Mouse (Mus musculus) left cerebral cortex, adult 18-20 months (tissue): ENCODE data around the gene Lmbrd2. TPM values are rescaled to one million over a fixed set of nuclear protein-coding genes. Genes with fewer than 3 reads are reported as not detected.

Experiments used
- DNase-seq, 2 experiments: peaks; one replicate each; pipeline ENCODE4 v3.0.0; 2021 to 2022; ENCODE audit warnings: low spot score in 2 of 2, mixed read lengths in 1 of 2
- long read RNA-seq, 2 experiments: library from polyadenylated mRNA; stranded (forward); transcript quantifications; one replicate each; pipeline ENCODE4 v2.0.0; 2021
- total RNA-seq, 2 experiments: library from RNA; stranded (reverse); gene quantifications; 2 replicates each; pipeline ENCODE4 v1.2.3; 2021

Gene Lmbrd2
- total RNA-seq: 10 to 100 TPM; 68.9 to 71.6 TPM
- long read RNA-seq, experiment 1, full-length matches to known transcripts: 7 of 13 reads
- long read RNA-seq, experiment 1, partial matches to known transcripts: 0 of 13 reads
- long read RNA-seq, experiment 1, other reads (novel, unspliced or antisense): 6 of 13 reads
- long read RNA-seq, experiment 2, full-length matches to known transcripts: 6 of 10 reads
- long read RNA-seq, experiment 2, partial matches to known transcripts: 0 of 10 reads
- long read RNA-seq, experiment 2, other reads (novel, unspliced or antisense): 4 of 10 reads

DNA sequence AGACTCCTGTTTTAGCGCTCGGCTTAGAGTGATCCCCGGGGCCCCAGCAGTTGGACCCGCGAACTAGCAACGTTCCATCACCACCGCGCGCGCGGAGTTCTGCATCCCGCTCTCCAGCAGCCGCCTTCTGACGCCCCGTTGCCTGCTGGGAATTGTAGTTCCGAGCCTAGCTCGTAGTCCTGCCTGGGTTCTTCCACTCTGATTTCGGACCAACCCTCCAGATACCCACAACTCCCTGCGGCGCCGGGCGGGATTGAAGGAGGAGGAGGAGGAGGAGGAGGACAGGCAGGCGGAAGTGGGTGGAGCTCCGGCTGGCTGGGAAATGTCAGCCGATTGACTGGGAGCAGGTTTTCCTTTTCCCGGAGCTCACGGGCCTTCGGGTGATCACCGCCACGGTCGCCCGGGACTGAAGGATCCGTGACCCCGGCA is at the start of gene Lmbrd2:
Gene Lmbrd2 (plus strand): TSS at position 299 of the 429 bp plus-strand sequence.
- DNase-seq: peak; percentile 98 to 99

GRCm38 (mm10) chr15:9090662-9091061 is 49.7 kb upstream of the Lmbrd2 start:
- no peak for DNase-seq

DNA sequence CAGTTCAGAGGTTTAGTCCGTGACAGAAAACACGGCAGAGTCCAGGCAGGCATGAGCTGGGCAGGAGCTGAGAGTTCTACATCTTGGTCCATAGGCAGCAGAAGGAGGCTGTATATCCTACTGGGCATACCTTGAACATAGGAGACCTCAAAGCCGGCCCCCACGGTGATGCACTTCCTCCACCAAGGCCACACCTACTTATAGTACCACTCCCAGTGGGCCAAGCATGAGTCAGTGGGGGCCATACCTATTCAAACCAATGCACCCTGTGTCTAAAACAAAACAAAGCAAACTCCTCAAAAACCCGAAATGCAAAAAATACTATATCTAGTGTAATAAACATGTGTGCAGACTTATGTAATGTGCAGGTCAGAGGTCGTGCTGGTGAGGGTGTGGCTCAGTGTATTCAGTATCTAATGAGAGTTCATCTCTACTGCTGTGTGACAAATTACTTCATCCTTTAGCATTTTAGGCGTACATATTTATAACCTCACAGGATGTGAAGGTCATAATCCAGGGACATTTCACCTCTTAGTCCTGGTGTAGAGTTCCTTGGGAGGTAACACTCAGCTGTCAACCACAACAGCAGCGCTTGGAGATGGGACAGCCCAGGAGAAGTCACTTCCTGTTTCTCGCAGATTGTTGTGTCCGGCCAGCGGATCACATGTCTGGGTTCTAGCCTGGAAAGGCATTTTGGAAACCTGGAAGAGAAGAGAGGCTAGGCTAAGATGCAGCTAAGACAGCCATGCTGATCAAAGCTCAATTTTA is 46.6 kb upstream of the Lmbrd2 start:
- DNase-seq: no peak

- DNase-seq: peak; percentile 50 to 55
Observed at GRCm38 (mm10) chr15:9094366-9094750, 46.0 kb upstream of the Lmbrd2 start.

DNA sequence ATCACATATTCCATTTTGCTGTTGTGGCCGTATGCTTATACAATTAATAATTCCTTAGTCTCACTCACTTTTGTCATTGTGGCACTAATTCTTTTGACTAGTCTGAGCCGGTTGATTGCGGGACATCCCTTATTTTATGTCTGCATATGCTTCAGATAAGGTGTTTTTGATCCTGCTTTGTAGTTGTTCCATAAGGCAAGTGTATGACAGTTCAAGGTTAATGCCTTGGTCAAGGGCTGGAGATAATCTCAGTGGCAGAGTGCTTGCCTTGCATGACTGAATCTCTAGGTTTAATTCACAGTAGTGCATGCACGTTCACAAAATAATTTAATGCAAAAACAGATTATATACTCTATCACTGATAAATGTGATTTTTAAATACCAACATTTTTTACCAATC is 43.5 kb upstream of the Lmbrd2 start:
- DNase-seq: no peak

DNA sequence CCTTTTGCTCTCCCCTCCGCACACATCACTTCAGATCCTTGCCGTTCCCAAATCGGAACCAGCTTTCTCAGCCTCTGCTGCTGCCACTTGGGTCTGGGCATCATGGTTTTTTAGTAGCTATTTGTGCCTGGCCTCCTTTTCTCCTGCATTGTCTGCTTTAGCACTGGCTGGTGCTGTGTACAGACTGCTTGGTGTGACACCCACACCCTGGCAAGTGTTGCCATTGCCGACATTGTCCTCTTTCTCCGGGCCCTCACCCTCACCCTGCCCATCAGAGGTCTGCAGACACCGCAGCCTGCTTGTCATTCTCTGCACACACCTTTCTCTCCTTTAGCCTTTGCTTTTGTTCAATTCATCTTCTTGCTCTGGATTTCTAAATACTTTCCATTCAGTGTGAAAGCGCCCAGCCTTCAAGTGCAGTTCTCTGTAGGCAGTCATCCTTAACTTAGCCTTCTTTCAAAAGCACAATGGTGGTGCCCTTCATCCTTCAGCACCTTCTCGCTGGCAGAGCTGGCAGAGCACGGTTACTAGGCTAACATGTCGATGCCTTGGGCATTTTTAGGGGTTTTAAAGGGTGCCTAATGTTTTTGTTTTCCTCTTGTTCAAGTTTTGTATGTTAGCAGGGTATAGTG is 39.8 kb upstream of the Lmbrd2 start:
- DNase-seq: no peak

DNA sequence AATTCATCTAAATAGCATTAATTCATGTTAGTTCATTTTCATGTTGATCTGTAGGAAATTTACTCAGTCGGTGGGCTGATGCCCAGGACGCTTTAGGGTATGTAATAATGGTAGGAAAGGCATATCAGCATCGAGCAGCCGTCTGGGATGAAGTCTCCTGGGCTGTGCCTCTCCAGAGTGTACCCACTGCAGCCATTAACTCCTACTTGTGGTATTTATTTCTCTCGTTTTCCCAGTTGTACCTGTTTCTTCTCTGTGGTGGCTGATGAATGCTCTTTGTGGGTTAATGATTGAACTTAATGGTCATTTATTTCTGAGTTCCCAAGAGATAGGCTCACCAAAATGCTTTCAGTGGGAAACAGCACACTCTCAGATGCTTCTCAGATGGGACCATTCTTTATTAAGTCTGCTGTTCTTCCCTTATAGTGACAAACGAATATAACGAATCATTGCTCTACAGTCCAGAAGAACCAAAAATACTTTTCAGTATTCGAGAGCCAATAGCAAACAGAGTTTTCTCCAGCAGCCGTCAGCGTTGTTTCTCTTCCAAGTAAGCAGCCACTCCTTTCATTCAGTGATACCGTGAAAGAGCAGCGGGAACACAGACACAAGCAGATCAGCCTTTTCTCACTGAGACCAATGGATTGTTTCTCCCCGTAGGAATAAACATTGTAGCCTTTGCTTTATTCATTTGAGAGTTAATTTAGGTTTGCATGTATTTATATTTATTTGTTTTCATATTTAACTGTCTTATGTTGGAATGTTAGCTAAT is 33.9 kb upstream of the Lmbrd2 start:
- no peak for DNase-seq

GRCm38 (mm10) chr15:9110526-9111347 is 29.6 kb upstream of the Lmbrd2 start:
- no peak for DNase-seq

DNA sequence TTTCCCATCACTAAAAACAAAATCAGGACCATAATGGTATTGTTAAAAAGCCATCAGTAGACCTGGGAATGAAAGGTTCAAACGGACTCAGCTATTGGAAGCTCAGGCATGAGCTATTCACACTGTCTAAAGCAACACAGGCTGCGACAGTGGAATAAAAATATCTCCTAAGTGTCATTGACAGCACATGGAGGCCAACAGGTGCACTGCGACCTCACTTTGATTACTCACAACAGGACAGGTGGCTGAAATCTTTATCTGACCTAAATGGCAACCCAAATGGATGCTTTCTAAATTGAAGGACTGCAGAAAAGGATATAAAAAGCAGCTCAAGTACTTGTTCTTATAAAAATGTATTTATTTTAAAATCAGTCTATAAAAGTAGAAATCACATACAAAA is 28.7 kb upstream of the Lmbrd2 start:
- DNase-seq: no peak

DNA sequence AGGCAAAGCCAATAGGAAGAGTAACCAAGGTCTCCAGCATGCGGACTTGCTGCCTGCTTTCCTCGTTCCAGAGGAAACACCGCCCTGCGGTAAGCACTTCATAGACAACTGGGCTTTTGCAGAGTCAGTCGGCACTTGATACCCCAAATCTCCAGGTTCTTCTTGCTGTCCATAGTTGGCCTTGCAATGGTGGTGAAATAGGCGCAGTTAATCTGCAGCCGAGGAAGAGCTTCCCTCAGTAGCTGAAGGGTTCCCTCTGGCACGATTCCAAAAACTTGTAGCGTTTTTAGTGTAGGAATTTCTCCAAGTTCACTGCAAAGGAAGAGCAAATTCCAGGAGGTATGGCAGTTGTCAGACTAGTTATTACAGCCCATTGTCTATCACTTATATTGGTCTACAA is 26.8 kb upstream of the Lmbrd2 start:
- no peak for DNase-seq

- no peak for DNase-seq
Observed at GRCm38 (mm10) chr15:9114131-9114530, 26.2 kb upstream of the Lmbrd2 start.

GRCm38 (mm10) chr15:9114599-9114998 is 25.8 kb upstream of the Lmbrd2 start:
- DNase-seq: no peak

GRCm38 (mm10) chr15:9118852-9119251 is 21.5 kb upstream of the Lmbrd2 start:
- no peak for DNase-seq

DNA sequence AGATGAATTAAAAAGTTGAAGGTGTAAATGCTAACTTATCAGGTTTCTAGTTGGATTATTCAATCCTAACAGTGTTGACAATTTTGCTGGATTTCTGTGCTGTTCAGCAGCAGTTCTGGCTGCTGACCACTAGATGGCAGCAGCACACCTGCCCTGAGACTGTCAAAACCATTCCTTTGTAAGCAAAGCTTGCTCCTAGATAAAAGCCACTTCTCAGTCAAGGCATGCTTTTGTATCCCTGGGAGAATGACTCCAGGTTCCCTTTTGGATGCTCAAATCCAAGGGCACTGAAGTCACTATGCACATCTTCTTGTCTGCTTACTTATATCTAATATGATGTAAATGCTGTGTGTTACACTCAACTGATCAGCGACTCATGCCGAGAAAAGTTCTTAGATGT is 20.3 kb upstream of the Lmbrd2 start:
- DNase-seq: peak; percentile 46 to 55

GRCm38 (mm10) chr15:9122989-9123388 is 17.4 kb upstream of the Lmbrd2 start:
- DNase-seq: no peak

GRCm38 (mm10) chr15:9124856-9125255 is 15.5 kb upstream of the Lmbrd2 start:
- DNase-seq: no peak

DNA sequence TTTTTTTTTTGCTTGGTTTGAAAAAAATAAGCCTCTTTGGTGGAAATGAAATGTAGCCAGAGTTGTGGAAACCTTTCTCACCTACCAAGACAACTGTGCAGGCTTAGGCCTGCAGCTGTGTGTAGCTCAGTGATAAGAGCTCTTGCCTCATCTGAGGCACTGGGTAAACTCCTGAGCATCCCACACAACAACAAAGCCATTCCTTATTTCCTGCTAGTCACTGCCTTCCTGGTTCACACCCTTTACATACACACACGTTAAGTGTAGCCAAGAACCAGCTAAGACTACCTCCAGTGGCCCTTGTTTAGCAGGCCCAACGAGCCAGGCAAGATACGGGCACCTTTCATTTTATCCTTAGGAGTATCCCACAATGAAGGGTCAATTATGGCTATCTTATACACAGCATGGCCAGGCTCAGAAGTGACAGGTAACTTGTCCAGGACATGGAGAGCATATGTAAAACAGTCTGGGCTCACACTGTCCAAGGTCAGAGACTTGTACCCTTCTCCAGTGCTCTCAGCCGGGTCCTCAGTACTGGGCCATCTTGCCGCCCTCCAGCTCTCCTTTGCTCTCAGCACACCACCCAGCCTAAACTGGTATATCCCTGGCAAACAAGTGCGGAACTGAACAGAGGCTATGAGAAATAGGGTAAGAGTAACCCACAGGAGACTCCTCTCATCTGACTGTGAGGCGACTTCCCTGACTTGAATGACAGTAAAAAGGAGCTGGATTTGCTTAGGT is 13.1 kb upstream of the Lmbrd2 start:
- no peak for DNase-seq

DNA sequence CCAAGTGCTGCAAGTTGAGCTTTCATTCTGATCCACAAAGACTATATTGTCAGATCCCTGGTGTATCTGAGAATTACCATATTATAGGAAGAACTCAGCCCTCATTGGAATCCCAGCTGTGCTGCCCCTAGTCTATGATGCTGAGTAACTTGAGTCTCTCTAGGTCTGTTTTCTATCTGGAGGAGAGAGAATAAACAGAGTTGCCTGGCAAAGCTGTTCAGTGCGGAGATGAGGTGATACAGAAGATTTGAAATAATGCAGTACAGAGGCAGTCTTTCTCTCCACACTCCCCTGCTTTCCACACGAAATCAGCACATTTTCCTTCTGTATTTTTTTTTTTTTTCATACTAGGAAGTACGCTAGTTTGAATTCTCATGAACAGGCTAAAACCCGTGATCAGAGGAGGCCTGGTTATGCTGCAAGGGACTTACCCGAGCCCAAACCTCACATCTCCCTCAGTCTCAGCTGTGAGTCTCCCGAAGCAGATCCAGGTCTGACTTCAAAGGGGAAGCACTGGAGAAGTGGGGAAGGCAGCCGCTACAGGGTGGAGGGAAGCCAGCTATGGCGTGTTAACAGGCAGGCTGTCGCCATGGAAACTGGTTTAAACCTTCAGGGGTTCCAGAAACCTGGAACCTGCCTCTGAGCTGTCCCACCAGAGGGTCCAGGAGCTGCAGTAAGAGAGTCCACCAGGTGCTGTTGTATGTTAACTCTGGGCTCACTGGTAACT is 9.4 kb upstream of the Lmbrd2 start:
- peak in 1 of 2 experiments; percentile 13 for DNase-seq

- DNase-seq: no peak
Observed at GRCm38 (mm10) chr15:9131499-9131888, 8.9 kb upstream of the Lmbrd2 start.
